Mouse (Mus musculus): ENCODE results near the gene Lhcgr. TPM values are rescaled to one million over a fixed set of nuclear protein-coding genes. Genes with fewer than 3 reads are reported as not detected.
"Not testable (repeated sequence)": the region's sequence is repeated elsewhere in the genome, so short reads cannot be mapped to it uniquely, and the experiment has no call there.

Gene Lhcgr
- polyA plus RNA-seq (2015; fragmentation: Nextera tagmentation; extraction: Ambion mirVana): 1.1 and 1.5 TPM in 2 replicates

DNA sequence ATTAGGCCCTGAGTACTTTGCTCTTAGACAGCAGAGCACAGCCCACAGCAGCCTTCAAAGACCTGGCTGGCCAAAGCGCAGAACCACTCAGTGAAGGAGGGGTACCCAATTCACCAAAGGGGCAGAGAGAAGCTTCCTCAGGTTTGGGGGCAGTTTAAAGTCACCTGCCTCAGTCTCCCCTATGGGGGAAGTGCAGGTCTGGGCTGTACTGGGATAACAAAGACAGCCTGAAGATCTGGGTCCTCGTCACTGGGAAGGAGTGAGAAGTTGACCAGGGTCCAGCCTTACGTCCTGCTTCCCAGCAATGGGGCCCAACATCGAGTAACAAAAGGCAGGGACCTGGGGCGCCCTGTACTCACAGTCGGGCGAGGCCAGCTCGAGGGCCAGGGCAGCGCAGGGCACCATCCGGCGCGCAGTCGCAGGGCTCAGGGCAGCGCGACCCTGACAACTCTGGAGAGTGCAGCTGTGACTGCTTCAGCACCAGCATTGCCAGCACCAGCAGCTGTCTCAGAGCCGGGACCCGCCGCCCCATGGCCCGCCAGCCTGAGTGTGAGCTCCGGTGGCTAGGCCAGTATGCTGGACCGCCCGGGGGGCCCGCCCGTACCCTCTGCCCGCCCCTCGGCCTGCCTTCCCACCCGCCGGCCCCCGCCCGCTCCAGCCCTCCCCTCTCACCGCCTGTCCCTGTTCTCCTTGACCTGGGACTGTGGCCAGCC, at the start of gene Lhcgr:
TSS of gene Lhcgr (minus strand) at position 551 of the 713 bp plus-strand sequence.
- peak; percentile 40; the same call in 1 of the 2 replicates for ATAC-seq (ENCODE audit: low FRiP score)
- H3K36me3 ChIP-seq: no peaks in the 10 kb centered on the region
- H3K27ac ChIP-seq (replicated peaks): no peak within 1 kb of the TSS
- no peaks in the 10 kb centered on the region for H3K27me3 ChIP-seq (replicated peaks)
- 30% methylated on average over 26 of the region's 31 CpGs for WGBS
- no peaks in the 10 kb centered on the region for H3K9me3 ChIP-seq (replicated peaks)
- H3K9ac ChIP-seq (replicated peaks): no peak within 1 kb of the TSS
- no peak within 1 kb of the TSS for H3K4me3 ChIP-seq (replicated peaks)
- peaks cover 15% of the 10 kb centered on the region for H3K4me1 ChIP-seq
- H3K4me2 ChIP-seq: peak within 1 kb of the TSS; percentile 49

DNA sequence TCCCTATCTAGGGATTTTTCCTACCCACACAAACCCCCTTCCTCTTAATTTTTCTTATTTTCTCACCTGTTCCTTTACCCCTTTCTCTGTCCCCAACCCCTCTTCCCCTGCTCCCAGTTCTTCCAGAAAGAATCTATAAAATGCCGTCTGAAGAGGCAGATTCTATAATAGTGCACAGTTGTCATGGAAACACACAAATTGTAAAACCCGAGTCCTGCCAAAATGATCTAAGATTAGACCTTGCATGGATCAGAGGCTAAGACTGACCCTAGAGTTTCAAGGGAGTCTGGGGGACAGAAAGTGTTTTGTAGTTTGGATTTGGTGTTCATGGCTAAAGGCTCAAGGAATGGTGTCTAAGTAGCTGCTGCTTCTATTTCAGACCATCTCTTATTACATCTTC, 25.8 kb upstream of the Lhcgr start:
- no peaks in the 10 kb centered on the region for H3K4me1 ChIP-seq
- no peaks in the 10 kb centered on the region for H3K36me3 ChIP-seq
- no peak overlapping the region for H3K27ac ChIP-seq (replicated peaks)
- H3K9me3 ChIP-seq (replicated peaks): no peaks in the 10 kb centered on the region
- no peak overlapping the region for H3K4me2 ChIP-seq
- H3K9ac ChIP-seq (replicated peaks): no peak overlapping the region
- no peaks in the 10 kb centered on the region for H3K27me3 ChIP-seq (replicated peaks)
- no peak overlapping the region for H3K4me3 ChIP-seq (replicated peaks)
- no peak for ATAC-seq (ENCODE audit: low FRiP score)
- 24% methylated on average over 2 of the region's 2 CpGs for WGBS

DNA sequence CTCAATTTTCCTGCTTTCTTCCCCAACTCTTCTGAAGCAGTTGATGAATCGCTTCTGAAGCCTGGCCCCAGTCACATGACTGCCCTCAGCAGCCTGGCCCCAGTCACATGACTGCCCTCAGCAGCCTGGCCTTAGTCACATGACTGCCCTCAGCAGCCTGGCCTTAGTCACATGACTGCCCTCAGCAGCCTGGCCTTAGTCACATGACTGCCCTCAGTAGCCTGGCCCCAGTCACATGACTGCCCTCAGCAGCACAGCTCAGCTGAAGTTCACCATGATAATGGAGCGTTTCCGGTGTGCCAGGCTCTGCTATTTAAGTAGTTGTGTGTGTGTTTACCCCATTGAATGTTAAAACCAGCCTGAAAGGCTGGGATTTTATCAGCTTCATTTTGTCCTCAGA, 21.2 kb upstream of the Lhcgr start:
- whole genome bisulfite sequencing: 93% methylated on average over 3 of the region's 3 CpGs
- ATAC-seq (ENCODE audit: low FRiP score): not testable (repeated sequence)

DNA sequence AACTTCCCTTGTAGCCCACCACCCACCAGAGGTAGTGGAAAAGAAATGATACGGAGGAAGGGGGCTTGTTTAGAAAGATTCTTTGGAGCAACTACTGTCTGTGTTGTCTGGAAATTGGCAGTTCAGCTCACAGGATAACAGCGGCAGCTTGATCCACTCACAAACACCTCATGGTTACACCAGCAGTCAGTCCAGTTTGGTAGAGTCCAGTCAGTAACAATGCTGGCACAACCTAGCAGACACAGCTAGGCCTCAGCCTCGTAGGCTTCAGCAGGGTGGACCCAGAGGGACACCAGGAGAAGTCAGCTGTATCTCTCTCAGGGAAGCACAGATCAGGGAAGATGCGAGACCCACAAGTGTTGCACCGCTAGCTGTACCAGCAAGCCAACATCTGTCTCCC, 19.0 kb upstream of the Lhcgr start:
- H3K4me3 ChIP-seq (replicated peaks): no peak overlapping the region
- no peaks in the 10 kb centered on the region for H3K9me3 ChIP-seq (replicated peaks)
- WGBS: 90% methylated on average over 5 of the region's 5 CpGs
- ATAC-seq (ENCODE audit: low FRiP score): no peak
- H3K27me3 ChIP-seq (replicated peaks): no peaks in the 10 kb centered on the region
- H3K4me2 ChIP-seq: no peak overlapping the region
- no peaks in the 10 kb centered on the region for H3K36me3 ChIP-seq
- no peak overlapping the region for H3K27ac ChIP-seq (replicated peaks)
- no peaks in the 10 kb centered on the region for H3K4me1 ChIP-seq
- H3K9ac ChIP-seq (replicated peaks): no peak overlapping the region

More for the DNA sequence above, 21.2 kb upstream of the Lhcgr start:
- H3K4me1 ChIP-seq; H3K4me2 ChIP-seq; H3K27me3 ChIP-seq (replicated peaks); H3K9me3 ChIP-seq (replicated peaks); H3K4me3 ChIP-seq (replicated peaks); H3K36me3 ChIP-seq; H3K27ac ChIP-seq (replicated peaks); H3K9ac ChIP-seq (replicated peaks): not testable (repeated sequence)

DNA sequence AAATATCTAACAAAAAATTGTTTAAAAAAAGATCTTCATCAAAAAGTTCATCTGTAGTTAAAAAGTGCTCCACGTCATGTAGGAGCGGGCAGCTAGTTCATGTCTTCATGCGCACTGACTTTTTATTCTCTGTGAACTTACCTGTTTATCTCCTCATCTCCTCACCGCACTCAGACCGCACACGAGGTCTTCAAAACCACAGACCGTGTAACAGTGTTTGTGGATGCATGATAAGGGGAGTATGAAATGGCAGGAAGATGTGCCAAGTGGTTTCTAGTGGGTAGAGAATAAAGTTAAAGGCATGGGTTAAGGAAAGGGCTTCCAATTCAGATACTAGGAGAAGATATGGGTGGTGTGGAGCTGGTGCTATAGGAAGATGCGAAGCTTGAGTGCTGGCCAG, 14.6 kb upstream of the Lhcgr start:
- Histone ChIP-seq H3K4me3 (replicated peaks) (no peak overlapping the region), H3K9me3 (replicated peaks) (no peaks in the 10 kb centered on the region), H3K9ac (replicated peaks) (no peak overlapping the region), H3K4me2 (no peak overlapping the region), H3K27me3 (replicated peaks) (no peaks in the 10 kb centered on the region), H3K27ac (replicated peaks) (no peak overlapping the region), H3K36me3 (no peaks in the 10 kb centered on the region), H3K4me1 (no peaks in the 10 kb centered on the region)
- ATAC-seq (ENCODE audit: low FRiP score): no peak
- WGBS: 95% methylated on average over 8 of the region's 8 CpGs

DNA sequence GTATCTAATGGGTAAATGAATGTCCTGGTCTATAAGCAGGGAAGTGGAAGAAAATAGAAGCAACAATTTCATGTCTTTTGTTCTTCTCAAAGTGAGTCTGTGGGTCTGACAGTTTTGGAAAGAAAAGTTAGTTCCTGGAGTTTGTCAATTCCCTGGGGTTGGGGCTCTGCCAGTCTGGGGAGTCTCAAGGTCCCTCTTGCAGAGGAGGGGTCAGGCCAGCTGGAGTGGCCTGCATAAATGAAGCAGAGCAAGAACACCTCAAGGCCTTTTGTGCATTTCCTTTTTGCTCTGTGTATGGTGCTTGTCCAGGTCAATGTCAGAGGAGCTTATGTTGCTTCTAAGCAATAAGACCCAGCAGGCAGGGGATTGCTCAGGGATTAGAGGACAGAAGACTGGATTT, 11.7 kb upstream of the Lhcgr start:
- Histone ChIP-seq H3K4me2 (no peak overlapping the region), H3K27me3 (replicated peaks) (no peaks in the 10 kb centered on the region), H3K4me3 (replicated peaks) (no peak overlapping the region), H3K4me1 (no peaks in the 10 kb centered on the region), H3K9me3 (replicated peaks) (no peaks in the 10 kb centered on the region), H3K27ac (replicated peaks) (no peak overlapping the region), H3K9ac (replicated peaks) (no peak overlapping the region), H3K36me3 (no peaks in the 10 kb centered on the region)
- ATAC-seq (ENCODE audit: low FRiP score): no peak

DNA sequence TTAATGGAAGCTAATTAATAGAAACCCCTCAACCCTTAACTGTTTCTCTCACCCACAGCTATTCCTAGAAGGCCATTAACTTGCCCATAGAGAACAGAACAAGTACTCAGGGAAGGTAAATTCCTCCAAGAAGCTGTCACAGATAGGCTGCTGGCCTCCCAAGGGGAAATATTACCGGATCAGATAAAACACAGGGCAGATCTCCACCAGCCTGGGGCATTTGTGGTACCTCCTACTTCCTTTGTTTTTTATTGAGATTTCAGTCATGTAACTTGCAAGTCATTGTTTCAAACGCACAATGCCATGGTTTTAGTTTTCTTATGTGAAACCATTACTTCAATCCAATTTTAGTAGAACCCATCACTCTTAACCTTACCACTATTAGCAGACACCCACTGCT, 1.1 kb downstream of the Lhcgr start:
- WGBS: 45% methylated on average over 2 of the region's 2 CpGs
- H3K36me3 ChIP-seq: no peaks in the 10 kb centered on the region
- no peak overlapping the region for H3K4me2 ChIP-seq
- no peaks in the 10 kb centered on the region for H3K9me3 ChIP-seq (replicated peaks)
- no peak overlapping the region for H3K27ac ChIP-seq (replicated peaks)
- ATAC-seq (ENCODE audit: low FRiP score): no peak
- H3K4me1 ChIP-seq: peaks cover 15% of the 10 kb centered on the region
- no peaks in the 10 kb centered on the region for H3K27me3 ChIP-seq (replicated peaks)
- no peak overlapping the region for H3K9ac ChIP-seq (replicated peaks)
- no peak overlapping the region for H3K4me3 ChIP-seq (replicated peaks)

DNA sequence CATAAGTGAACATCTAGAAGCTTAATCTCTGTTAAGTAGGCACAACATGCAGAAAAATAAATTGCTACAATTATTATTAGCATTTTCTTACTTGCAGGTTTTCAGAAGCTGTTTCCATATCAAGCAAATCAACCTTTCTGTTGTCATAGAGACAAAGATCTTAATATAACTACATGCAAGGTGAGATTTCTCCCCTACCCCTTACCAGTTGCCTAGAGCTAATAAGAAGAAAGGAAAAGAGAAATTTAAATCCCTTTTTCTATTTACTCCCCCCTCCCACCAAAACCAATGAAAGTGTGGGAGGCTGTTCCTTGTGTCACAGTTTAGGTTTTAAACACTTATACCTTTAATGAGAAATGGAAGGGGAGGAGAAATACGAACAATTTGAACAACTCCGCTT, 3.4 kb downstream of the Lhcgr start:
- 87% methylated on average over 2 of the region's 2 CpGs for WGBS
- ATAC-seq (ENCODE audit: low FRiP score): no peak
- H3K4me2 ChIP-seq: no peak overlapping the region

DNA sequence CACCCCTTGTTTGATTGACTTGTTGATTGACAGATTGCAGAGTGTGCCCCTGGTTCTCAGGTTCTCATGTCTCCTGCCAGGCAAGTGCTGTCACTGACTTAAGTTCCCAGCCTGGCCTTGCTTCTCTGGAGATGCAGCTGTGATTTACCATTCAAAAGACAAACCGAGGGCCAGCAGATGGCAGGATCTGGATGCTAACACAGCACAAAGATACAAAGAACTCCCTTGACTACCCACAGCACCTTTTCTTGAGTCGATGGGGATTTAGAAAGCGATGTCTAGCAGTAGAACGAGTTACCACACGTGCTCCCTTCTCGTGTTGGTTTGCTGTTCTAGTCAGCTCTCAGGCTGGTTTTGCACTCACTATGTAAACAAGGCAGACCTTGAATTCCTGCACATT, 4.9 kb downstream of the Lhcgr start:
- Histone ChIP-seq H3K4me3 (replicated peaks) (no peak overlapping the region), H3K4me2 (no peak overlapping the region), H3K9ac (replicated peaks) (no peak overlapping the region), H3K9me3 (replicated peaks) (no peaks in the 10 kb centered on the region), H3K27me3 (replicated peaks) (no peaks in the 10 kb centered on the region), H3K4me1 (peaks cover 10% of the 10 kb centered on the region), H3K36me3 (no peaks in the 10 kb centered on the region), H3K27ac (replicated peaks) (no peak overlapping the region)
- no peak for ATAC-seq (ENCODE audit: low FRiP score)
- WGBS: 73% methylated on average over 6 of the region's 6 CpGs

More for the DNA sequence above, 3.4 kb downstream of the Lhcgr start:
- Histone ChIP-seq H3K27me3 (replicated peaks) (no peaks in the 10 kb centered on the region), H3K9ac (replicated peaks) (no peak overlapping the region), H3K4me1 (peaks cover 15% of the 10 kb centered on the region), H3K27ac (replicated peaks) (no peak overlapping the region), H3K9me3 (replicated peaks) (no peaks in the 10 kb centered on the region), H3K4me3 (replicated peaks) (no peak overlapping the region), H3K36me3 (no peaks in the 10 kb centered on the region)

DNA sequence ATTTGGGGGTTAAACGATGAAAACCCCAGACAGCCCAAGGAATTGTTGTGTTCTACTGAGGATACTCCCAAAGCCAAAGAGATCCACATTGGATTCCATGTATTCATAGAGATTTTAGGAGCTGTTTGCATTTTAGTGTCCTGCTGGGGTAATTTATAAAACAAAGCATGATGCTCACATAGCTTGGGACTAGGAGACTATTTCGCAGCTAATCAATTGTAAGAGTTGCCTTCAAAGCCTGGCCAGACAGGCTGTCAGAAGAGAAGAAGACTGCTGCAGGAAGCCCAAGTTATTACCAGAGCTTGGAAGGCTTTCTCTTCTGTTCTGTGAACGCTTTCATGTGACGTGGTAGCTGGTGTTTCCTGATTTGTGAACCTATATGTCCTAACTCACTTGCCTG, 5.4 kb downstream of the Lhcgr start:
- Histone ChIP-seq H3K4me1 (peaks cover 5% of the 10 kb centered on the region), H3K9me3 (replicated peaks) (no peaks in the 10 kb centered on the region), H3K36me3 (no peaks in the 10 kb centered on the region), H3K4me3 (replicated peaks) (no peak overlapping the region), H3K4me2 (no peak overlapping the region), H3K27ac (replicated peaks) (no peak overlapping the region), H3K9ac (replicated peaks) (no peak overlapping the region), H3K27me3 (replicated peaks) (no peaks in the 10 kb centered on the region)
- ATAC-seq (ENCODE audit: low FRiP score): no peak
- WGBS: 79% methylated on average over 4 of the region's 4 CpGs

DNA sequence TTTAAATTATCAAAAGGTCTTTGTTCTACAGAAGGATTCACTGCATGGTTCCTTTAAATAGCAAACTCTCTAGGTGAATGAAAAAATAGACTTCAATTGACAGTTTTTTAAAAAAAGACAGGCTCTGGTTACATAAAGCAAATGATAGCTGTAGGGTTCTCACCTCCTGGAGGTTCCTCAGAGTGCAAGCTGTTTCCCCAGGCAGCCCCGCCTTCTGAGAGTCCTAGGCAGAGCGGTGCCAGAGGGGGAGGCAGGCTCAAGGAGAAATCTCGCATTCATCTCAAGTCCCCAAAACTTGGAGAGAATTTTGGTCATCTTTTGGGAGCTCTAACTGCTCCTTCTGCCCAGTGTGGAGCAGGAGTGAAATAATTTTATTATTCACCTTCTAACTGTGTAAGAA, 12.6 kb downstream of the Lhcgr start:
- H3K36me3 ChIP-seq: no peaks in the 10 kb centered on the region
- H3K4me2 ChIP-seq: no peak overlapping the region
- H3K4me3 ChIP-seq (replicated peaks): no peak overlapping the region
- no peak overlapping the region for H3K9ac ChIP-seq (replicated peaks)
- no peaks in the 10 kb centered on the region for H3K9me3 ChIP-seq (replicated peaks)
- H3K27ac ChIP-seq (replicated peaks): no peak overlapping the region
- peaks cover 6% of the 10 kb centered on the region for H3K4me1 ChIP-seq
- ATAC-seq (ENCODE audit: low FRiP score): no peak
- WGBS: 41% methylated on average over 3 of the region's 3 CpGs
- no peaks in the 10 kb centered on the region for H3K27me3 ChIP-seq (replicated peaks)

DNA sequence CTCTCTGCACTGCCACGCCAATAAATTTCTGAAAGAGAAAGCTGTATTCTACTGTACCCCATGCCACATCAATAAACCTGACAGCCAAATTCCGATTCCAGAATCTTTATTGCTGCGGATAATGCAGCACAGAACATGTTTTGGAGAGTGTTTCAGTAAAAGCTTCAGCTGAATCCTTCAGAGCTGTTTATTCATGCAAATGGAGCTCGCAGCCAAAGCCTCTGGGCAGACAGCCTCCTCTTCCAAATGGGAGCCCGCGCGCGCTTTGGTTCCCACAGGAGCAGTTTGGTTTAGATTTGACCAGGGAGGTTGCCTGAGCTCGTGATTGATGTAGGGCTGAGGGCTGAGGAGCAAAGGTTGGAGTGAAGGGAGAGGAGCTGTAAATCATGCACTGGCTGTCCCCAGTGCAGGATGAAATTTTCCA, 17.7 kb downstream of the Lhcgr start:
- Histone ChIP-seq H3K9me3 (replicated peaks) (no peaks in the 10 kb centered on the region), H3K27me3 (replicated peaks) (no peaks in the 10 kb centered on the region), H3K4me3 (replicated peaks) (no peak overlapping the region), H3K9ac (replicated peaks) (no peak overlapping the region), H3K4me1 (peaks cover 30% of the 10 kb centered on the region), H3K36me3 (no peaks in the 10 kb centered on the region), H3K27ac (replicated peaks) (peak overlapping the region; percentile 83), H3K4me2 (peak overlapping the region; percentile 31)
- peak; percentile 75 for ATAC-seq (ENCODE audit: low FRiP score)
- whole genome bisulfite sequencing: 4% methylated on average over 9 of the region's 9 CpGs

All from neural tube, embryonic 15.5 days (tissue).